Mouse (Mus musculus) thymus, postnatal 36 days (tissue): ENCODE measurements around the gene Mcm3.

ENCODE experiments used
- DNase-seq, 2 experiments: peaks; one replicate each; pipeline ENCODE4 v3.0.0; 2022; ENCODE audit warnings: mixed read lengths in 2 of 2

The Mcm3 gene

DNA sequence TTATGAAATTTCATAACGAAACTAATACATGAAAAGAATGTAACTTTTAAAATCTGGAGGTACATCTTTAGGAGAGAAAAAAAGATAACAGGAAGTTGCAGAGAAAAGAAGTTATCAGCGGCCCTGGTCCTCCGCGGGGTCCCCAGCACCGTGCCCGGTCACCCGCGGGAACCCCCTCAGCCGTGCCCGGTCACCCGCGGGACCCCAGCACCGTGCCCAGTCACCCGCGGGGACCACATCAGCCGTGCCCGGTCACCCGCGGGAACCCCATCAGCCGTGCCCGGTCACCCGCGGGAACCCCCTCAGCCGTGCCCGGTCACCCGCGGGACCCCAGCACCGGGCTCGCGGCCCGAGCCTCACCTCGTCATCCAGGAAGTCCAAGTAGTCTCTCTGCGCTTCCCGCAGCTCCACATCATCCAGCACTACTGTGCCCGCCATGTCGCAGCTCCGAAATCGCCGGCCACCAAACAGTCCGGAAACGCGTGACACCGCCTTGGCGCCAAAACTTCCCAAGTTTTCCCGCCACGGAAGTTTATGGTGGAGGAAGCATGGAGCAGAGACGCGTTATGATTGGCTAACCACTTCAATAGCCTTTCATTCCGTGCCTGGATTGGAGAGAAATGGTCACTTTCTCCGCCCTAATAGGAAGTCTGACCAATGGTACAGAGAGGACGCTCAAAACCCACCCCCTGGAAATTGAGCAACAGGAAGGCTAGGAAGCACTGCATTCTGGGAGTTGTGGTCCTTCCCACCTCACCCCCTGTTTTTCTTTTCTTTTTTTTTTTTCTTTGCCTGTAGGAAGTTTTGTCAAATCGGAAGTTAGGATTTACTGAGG lies at the start of gene Mcm3:
TSS of gene Mcm3 (minus strand) at position 542 of the 835 bp plus-strand sequence.
- DNase-seq: peak; percentile 78 to 86

GRCm38 (mm10) chr1:20868036-20868435 lies 47.9 kb upstream of the Mcm3 start:
- no peak for DNase-seq

GRCm38 (mm10) chr1:20867241-20867902 lies 47.3 kb upstream of the Mcm3 start:
- no peak for DNase-seq

GRCm38 (mm10) chr1:20863452-20864172 lies 43.5 kb upstream of the Mcm3 start:
- DNase-seq: no peak

DNA sequence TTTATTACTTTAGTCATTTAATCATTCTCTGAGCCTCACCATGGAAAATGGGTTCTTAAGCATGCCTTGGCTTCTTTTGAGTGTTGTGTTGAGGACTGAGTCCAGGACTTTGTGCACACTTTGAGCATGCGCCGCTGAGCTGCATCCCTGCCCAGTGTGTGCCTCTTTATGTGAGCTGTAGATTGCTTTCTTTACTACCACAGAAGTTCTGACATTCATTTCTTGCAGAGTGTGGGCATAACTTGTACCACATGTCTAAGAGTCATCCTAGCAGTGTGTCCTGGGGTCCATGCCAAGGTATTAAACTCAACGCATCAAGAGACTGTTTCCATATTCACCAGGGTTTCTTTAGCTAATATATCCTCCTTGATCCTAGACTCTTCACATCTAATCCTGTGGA lies 41.8 kb upstream of the Mcm3 start:
- no peak for DNase-seq

- DNase-seq: no peak
These were observed 40.7 kb upstream of the Mcm3 start for GRCm38 (mm10) chr1:20860775-20861174.

GRCm38 (mm10) chr1:20856924-20857902 lies 37.1 kb upstream of the Mcm3 start:
- DNase-seq: no peak

DNA sequence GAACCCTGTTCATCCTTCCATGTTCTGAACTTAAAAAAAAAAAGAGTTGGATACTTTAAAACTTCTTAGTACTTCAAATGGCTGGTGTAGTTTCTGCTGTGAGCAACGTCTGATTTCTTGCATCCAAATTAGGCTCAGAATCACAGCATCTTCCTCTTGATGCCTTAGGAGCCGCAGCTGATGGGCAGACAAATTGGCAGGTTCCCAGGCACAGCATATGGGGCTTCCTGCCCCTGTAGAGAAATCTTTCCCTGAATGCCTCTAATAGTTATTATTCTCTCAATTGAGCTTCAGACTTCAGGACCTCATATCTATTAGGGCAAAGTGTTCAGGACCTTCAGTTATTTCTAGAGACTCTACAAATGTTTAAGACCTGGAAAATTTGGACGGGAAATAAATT lies 19.8 kb upstream of the Mcm3 start:
- no peak for DNase-seq

DNA sequence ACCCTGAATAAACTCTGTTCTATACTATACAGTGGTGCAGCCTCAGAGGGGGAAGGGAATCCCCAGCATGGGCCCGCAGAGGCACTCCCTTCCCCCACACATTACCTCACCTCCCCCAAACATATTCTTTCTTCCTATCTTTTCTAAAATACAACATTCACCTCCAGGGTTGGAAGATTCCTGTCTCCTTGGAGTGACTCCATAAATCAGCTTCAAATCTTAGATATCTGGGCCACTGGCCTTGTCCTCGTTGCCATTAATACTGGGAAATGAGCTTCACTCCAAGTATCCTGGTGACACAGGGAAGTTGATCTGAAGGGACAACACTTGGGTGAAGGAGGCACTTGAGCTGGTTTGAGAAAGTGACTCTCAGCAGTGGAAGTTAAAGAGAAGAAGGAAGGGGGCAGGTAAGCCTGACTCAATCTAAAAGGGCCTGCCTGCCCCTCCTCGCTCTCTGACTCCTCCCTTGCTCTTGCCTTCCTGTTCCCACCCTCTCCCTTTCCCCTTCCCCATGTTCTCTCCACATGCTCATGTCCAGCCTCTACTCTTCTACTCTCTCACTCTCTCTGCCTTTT lies 16.5 kb upstream of the Mcm3 start:
- no peak for DNase-seq

DNA sequence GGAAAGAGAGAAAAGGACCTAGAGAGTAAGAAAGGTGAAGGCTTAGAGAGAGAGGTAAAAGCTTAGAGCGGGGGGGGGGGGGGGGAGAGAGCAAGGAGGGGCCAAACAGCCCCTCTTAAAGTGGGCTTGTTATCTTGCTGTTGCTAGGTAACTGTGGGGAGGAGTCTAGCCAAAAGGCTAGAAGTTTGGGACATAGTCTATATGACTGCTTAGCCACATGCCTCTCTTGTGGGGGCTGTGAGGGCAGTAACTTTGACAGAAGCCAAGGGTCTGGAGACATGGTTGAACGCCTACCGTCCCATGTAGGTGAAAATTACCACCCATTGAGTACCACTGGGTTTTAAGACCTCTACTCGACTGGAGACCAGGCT lies 13.0 kb upstream of the Mcm3 start:
- DNase-seq: no peak

GRCm38 (mm10) chr1:20832473-20833140 lies 12.5 kb upstream of the Mcm3 start:
- DNase-seq: no peak

- no peak for DNase-seq
These were observed 10.4 kb upstream of the Mcm3 start for GRCm38 (mm10) chr1:20830546-20830945.

- DNase-seq: no peak
These were observed 7.9 kb upstream of the Mcm3 start for GRCm38 (mm10) chr1:20828061-20828460.

- no peak for DNase-seq
These were observed 4.9 kb upstream of the Mcm3 start for GRCm38 (mm10) chr1:20825036-20825435.

DNA sequence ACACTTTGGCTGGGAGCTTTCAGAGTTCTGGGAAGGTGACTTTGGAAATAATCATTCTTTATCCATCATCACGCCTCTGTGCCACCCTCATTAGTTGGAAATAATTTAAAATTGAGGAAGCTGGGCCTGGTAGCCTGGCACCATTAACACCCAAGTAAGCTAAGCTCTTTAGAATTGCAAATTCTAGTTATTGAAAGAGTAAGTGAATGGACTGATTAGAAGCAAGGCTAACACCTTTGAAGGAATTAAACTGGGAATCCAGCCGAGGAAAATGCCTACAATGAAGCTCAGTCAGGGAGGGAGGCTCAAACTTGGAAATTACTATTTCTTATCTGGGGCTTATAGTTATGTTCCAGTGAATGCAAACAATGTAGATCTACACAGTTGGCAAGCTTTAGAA lies 3.8 kb upstream of the Mcm3 start:
- DNase-seq: no peak

DNA sequence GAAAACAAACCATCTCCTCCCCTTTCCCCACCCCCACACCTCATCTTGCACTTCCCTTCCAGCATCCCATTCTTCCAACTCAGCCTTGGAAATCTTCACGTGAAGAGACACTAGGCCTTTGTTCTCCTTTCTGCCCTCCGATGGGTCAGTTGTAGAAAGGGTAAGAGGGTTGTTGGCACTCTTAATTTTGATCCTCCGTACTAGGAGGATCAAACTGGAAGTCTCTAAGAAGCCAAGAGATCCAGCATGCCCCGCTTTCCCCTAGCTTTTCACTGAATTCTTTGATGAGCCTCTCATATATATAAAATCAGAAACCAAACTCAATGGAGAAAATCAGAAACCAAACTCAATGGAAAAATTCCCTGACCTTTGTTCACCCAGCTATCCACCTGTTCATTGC lies 3.4 kb upstream of the Mcm3 start:
- no peak for DNase-seq

DNA sequence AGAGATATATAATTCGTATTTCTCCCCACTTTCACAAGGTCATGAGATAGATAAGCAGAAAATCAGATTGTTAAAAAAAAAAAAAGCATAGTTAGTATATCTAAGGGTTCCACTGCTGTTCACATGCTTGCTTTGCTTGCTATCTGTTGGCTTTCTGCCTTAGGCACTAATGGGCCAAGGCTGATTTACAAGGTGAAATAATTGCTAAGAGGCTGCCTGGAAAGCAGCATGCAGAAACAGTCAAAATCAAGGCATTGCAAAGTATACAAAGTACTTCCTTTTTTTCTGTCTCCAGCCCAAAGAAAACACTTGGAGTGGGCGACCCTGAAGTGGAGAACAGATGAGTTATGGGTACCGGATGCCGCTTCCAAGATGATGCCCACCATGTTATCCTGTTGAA lies 847 bp upstream of the Mcm3 start:
- DNase-seq: no peak

DNA sequence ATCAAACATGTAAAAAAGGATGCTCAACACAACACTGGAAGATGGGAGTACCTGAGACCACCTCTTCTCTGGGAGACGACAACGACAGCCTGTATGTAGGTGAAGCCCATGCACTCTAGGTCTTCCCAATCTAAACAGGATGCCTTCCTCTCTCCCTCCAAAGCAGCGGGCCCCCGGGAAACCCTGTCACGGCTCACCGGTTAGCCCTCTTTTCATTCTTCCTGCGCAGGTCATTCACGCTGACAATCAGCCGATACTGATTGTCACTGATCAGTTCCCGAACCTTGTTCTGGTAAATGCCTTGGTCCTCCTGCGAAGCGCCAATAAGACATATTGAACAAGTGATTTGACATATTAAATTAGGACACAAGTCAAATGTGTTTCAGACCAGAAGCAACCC lies 2.5 kb downstream of the Mcm3 start:
- no peak for DNase-seq

DNA sequence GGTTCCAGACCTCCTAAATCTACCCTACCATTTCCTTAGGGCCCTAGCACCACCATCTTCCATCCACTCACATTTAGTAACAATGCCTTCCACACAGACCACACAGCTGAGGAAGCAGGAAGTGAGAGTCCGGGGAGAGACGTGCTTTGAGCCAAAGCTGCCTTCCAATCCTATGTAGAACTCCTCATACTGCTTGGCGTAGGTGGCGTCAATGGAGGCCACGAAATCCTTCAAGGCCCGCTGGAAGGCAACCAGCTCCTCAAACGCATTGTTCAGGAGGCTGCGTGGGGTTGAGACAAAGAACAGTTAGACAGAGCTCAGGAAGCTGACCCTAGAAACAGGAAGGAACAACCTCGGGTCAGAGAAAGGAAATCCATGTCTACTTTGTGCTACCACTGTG lies 2.9 kb downstream of the Mcm3 start:
- no peak for DNase-seq

DNA sequence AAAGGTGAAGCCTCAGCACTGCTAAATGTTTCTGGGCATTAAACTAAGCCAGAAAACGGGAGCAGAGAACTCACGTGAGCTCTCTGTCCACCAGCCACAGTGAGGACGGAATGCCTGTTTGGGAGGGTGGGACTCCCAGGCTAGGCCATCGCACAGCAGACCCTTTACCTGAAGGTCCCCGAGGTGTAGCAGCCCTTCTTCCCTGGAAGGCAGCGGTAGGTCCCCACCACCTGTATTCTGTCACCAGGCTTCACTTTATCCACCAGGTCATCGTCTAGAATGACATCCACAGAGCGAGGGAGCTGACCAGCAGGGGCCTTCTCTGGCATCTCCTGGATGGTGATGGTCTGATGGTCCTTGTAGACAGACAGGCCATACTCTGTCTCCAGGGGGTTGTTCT lies 5.6 kb downstream of the Mcm3 start:
- no peak for DNase-seq

DNA sequence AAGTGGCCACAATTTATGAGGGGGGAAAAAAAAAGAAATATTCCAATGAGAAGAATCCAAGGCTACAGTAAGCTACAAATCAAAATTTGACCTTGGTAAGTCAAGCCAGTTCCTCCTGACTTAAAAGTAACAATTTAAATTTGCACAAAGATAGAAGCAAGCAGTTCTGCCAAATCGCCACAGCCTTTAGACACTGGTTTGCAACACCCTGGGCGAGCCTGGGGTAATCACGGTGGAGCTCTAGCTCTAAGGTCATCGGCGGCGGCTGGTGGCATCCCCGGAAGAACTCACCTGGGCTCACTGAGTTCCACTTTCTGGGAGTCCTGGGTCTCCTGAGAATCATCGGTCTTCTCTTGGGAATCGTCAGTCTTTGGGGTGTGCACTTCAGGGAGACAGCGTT lies 15.6 kb downstream of the Mcm3 start:
- DNase-seq: no peak
